Mouse (Mus musculus) layer of hippocampus, postnatal 25 days (tissue): ENCODE measurements around the gene Gm45902. TPM values are rescaled to one million over a fixed set of nuclear protein-coding genes. Genes with fewer than 3 reads are reported as not detected.
A peak's percentile ranks its signal among the peaks of the same experiment; 100 is the strongest.

ENCODE experiments used
- DNase-seq, 2 experiments: peaks; one replicate each; pipeline ENCODE4 v3.0.0; 2022; ENCODE audit warnings: mixed read lengths in 2 of 2, low spot score in 1 of 2; ENCODE audit errors: extremely low spot score in 1 of 2
- total RNA-seq, 2 experiments: library from RNA; stranded (reverse); gene quantifications; 2 replicates each; pipeline ENCODE4 v1.2.3; 2021

The Gm45902 gene
- total RNA-seq = 1 to 10 TPM; 3.9 to 5.9 TPM

- DNase-seq = peak; percentile 82 to 84
Measured at GRCm38 (mm10) chr2:3512552-3513454, at the start of gene Gm45902, which contains the start of the genes Hspa14 and Cdnf. Gm45902 (minus strand) TSS chr2:3512790. Hspa14 (minus strand) TSS chr2:3512814. Cdnf (plus strand) TSS chr2:3513030.

- DNase-seq = peak; percentile 30 to 52
Measured at GRCm38 (mm10) chr2:3546588-3546987, 34.0 kb upstream of the Gm45902 start.

GRCm38 (mm10) chr2:3546055-3546454 lies 33.5 kb upstream of the Gm45902 start:
- DNase-seq = no peak

GRCm38 (mm10) chr2:3541307-3542079 lies 28.9 kb upstream of the Gm45902 start:
- no peak for DNase-seq

- no peak for DNase-seq
Measured at GRCm38 (mm10) chr2:3526288-3526687, 13.7 kb upstream of the Gm45902 start.

GRCm38 (mm10) chr2:3522558-3522957 lies 10.0 kb upstream of the Gm45902 start:
- no peak for DNase-seq

- no peak for DNase-seq
Measured at GRCm38 (mm10) chr2:3512076-3512475, 514 bp downstream of the Gm45902 start.

- no peak for DNase-seq
Measured at GRCm38 (mm10) chr2:3500886-3501285, 11.7 kb downstream of the Gm45902 start.

- DNase-seq = no peak
Measured at GRCm38 (mm10) chr2:3499543-3499942, 13.0 kb downstream of the Gm45902 start.

GRCm38 (mm10) chr2:3493833-3494409 lies 18.7 kb downstream of the Gm45902 start:
- no peak for DNase-seq

- no peak for DNase-seq
Measured at GRCm38 (mm10) chr2:3489816-3490215, 22.8 kb downstream of the Gm45902 start.

GRCm38 (mm10) chr2:3480239-3480638 lies 32.4 kb downstream of the Gm45902 start:
- DNase-seq = no peak

- no peak for DNase-seq
Measured at GRCm38 (mm10) chr2:3475746-3476251, 36.8 kb downstream of the Gm45902 start.

- DNase-seq = peak; percentile 93
Measured at GRCm38 (mm10) chr2:3474861-3475283, 37.7 kb downstream of the Gm45902 start, which contains the start of gene Suv39h2. Suv39h2 (minus strand) TSS chr2:3475031.

- peak; percentile 51 to 54 for DNase-seq
Measured at GRCm38 (mm10) chr2:3474361-3474805, 38.2 kb downstream of the Gm45902 start.

- no peak for DNase-seq
Measured at GRCm38 (mm10) chr2:3473891-3474290, 38.7 kb downstream of the Gm45902 start.

GRCm38 (mm10) chr2:3456590-3456989 lies 56.0 kb downstream of the Gm45902 start:
- DNase-seq = no peak
